Mouse (Mus musculus): ENCODE measurements around the gene Abl1. TPM values are rescaled to one million over a fixed set of nuclear protein-coding genes. Genes with fewer than 3 reads are reported as not detected.

The Abl1 gene
- 27.8 and 28.9 TPM in 2 replicates for polyA plus RNA-seq (2014; fragmentation: Nextera tagmentation; extraction: Ambion mirVana)

DNA sequence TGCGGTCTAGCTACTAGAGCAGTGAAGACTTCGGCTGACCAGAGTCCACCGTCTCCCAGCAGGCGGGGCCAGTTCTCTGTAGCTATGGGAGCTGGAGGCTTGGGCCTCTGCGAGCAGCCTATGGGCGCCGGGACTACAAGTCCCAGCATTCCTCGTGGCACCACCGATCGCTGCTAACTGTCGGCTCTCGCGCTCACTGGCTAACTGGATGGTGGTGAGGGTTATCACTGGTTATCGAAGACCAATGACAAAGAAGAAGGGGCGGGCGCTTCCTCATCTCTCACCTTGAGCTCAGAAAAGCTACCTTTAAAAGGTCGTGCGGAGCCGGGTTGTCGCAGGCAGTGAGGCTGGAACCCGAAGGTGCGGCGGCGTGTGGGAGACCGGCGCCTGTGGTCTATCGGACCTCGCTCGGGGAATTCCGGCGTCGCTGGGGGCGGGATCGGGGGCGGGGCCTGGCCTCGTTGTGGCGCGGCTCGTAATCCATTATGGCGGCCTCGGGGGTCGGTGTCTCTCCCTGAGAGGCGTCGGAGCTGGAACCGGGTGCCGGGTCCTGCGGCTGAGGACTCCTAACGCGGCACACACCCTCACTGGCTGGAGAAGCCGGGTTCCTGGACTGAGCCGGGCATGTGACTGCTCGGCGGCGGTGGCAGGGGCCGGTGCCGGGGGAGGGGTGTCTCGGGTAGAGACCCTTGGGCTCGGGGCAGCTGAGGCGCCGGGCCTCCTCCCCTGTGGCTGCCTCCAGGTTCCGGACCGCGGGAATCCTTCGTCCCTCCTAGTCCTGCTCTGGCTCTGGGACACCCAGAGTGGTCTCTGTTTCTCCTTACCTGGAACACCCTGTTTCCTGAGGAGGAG lies at the start of gene Abl1:
Gene Abl1 (plus strand): TSS at position 303 of the 852 bp plus-strand sequence.
- H3K4me3 ChIP-seq (ENCODE audit: control insufficient read depth in 1 of 2, insufficient read depth in 1 of 2, low read depth in 1 of 2, low read length in 2 of 2): peak within 1 kb of the TSS; percentile 66 to 88
- peak within 1 kb of the TSS; percentile 90 to 95 for H3K27ac ChIP-seq (replicated peaks in 1 of 2; ENCODE audit: control insufficient read depth in 1 of 2, insufficient read depth in 1 of 2, low read depth in 2 of 2, low read length in 2 of 2)
- H3K4me2 ChIP-seq (ENCODE audit: low read length): peak within 1 kb of the TSS; percentile 80
- peak within 1 kb of the TSS; percentile 98 for H3K9ac ChIP-seq (ENCODE audit: low read length)
- ATAC-seq (ENCODE audit: insufficient number of reproducible peaks, insufficient read depth, low FRiP score, low read depth): peak; percentile 98
- H3K27me3 ChIP-seq (ENCODE audit: control insufficient read depth, insufficient read depth, low read length): no peaks in the 10 kb centered on the region
- peaks cover 14% of the 10 kb centered on the region; the same call in 1 of the 2 replicates for H3K36me3 ChIP-seq (ENCODE audit: control insufficient read depth, insufficient read depth, low read length)
- WGBS: under 1% methylated on average over 64 of the region's 64 CpGs
- 0 out of 2 replicates have a peak, but pooled peaks cover 5% of the 10 kb centered on the region for H3K9me3 ChIP-seq (ENCODE audit: control insufficient read depth, low read length)
- peaks cover 4 to 29% of the 10 kb centered on the region in 2 experiments; a peak in 3 of 4 replicates for H3K4me1 ChIP-seq (ENCODE audit: control insufficient read depth in 2 of 2, insufficient read depth in 2 of 2, low read length in 2 of 2)

DNA sequence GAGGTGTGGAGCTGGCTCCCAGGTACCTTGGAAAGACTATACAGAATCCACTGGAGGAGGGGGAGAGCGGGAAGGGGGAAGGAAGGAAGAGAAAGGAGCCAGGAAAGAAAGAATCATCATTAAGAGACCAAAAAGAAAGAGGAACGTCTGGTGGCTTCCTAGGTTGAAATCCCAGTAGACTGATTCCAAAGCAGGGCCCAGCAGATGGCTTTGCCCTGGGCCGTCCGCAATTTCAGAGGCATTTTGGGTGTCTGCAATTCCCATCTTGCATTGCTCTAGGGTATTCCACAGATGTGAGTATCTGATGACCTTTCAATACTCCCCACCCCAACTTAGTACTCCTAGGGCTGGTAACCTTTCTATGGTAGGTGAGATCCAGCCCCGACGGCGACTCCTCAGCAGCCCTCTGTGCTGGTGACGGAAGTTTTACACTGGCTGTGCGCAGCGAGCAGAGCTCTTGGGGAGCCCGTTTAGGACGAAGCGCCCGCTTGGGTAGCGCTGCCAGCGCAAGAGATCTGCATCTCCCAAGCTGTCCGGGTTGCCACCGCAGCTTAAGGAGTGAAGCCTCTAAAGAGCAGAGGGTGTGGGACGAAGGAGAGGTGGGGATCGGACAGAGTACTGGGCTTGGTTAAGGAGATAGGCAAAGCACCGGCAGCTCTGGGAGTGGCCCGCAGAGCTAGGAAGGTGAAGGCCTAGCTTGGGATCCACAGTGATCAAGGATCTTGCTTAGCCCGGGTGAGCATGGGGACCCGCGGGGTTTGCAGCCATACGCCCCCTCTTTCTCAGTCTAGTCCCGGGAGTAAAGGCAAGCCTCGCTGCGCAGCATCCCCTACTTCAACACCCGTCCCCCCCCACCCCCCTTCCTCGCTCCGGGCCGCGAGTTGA lies 49.4 kb upstream of the Abl1 start:
- H3K9ac ChIP-seq (ENCODE audit: low read length): no peak overlapping the region
- WGBS: under 1% methylated on average over 31 of the region's 34 CpGs
- H3K9me3 ChIP-seq (ENCODE audit: control insufficient read depth, low read length): no peaks in the 10 kb centered on the region
- no peaks in the 10 kb centered on the region for H3K36me3 ChIP-seq (ENCODE audit: control insufficient read depth, insufficient read depth, low read length)
- no peak overlapping the region for H3K27ac ChIP-seq (replicated peaks in 1 of 2; ENCODE audit: control insufficient read depth in 1 of 2, insufficient read depth in 1 of 2, low read depth in 2 of 2, low read length in 2 of 2)
- no peak overlapping the region for H3K4me3 ChIP-seq (ENCODE audit: control insufficient read depth in 1 of 2, insufficient read depth in 1 of 2, low read depth in 1 of 2, low read length in 2 of 2)
- ATAC-seq (ENCODE audit: insufficient number of reproducible peaks, insufficient read depth, low FRiP score, low read depth): no peak
- H3K4me1 ChIP-seq (ENCODE audit: control insufficient read depth in 2 of 2, insufficient read depth in 2 of 2, low read length in 2 of 2): peaks cover 0 to 20% of the 10 kb centered on the region in 2 experiments; a peak in 3 of 4 replicates
- peaks cover 100% of the 10 kb centered on the region for H3K27me3 ChIP-seq (ENCODE audit: control insufficient read depth, insufficient read depth, low read length)
- no peak overlapping the region for H3K4me2 ChIP-seq (ENCODE audit: low read length)

DNA sequence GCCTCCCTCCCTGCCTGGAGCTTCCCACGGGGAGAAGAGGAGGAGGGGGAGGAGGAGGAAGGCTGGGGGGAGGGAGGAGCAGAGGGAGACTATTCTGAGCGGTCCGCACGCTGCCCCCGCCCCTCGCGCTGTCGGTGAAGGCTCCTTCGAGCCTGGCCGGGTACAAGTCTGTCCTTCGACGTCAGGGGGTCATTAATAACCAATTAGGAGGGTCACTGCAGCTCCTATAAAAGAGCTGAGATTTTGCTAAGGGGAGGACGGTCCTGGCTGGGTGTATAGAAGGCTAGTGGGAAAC lies 48.8 kb upstream of the Abl1 start:
- no peaks in the 10 kb centered on the region for H3K9me3 ChIP-seq (ENCODE audit: control insufficient read depth, low read length)
- peaks cover 100% of the 10 kb centered on the region for H3K27me3 ChIP-seq (ENCODE audit: control insufficient read depth, insufficient read depth, low read length)
- ATAC-seq (ENCODE audit: insufficient number of reproducible peaks, insufficient read depth, low FRiP score, low read depth): no peak
- WGBS: 0% methylated on average over 12 of the region's 13 CpGs
- no peak overlapping the region for H3K4me3 ChIP-seq (ENCODE audit: control insufficient read depth in 1 of 2, insufficient read depth in 1 of 2, low read depth in 1 of 2, low read length in 2 of 2)
- no peak overlapping the region for H3K4me2 ChIP-seq (ENCODE audit: low read length)
- no peaks in the 10 kb centered on the region for H3K36me3 ChIP-seq (ENCODE audit: control insufficient read depth, insufficient read depth, low read length)
- peaks cover 0 to 20% of the 10 kb centered on the region in 2 experiments; a peak in 3 of 4 replicates for H3K4me1 ChIP-seq (ENCODE audit: control insufficient read depth in 2 of 2, insufficient read depth in 2 of 2, low read length in 2 of 2)
- H3K9ac ChIP-seq (ENCODE audit: low read length): no peak overlapping the region
- H3K27ac ChIP-seq (replicated peaks in 1 of 2; ENCODE audit: control insufficient read depth in 1 of 2, insufficient read depth in 1 of 2, low read depth in 2 of 2, low read length in 2 of 2): no peak overlapping the region

DNA sequence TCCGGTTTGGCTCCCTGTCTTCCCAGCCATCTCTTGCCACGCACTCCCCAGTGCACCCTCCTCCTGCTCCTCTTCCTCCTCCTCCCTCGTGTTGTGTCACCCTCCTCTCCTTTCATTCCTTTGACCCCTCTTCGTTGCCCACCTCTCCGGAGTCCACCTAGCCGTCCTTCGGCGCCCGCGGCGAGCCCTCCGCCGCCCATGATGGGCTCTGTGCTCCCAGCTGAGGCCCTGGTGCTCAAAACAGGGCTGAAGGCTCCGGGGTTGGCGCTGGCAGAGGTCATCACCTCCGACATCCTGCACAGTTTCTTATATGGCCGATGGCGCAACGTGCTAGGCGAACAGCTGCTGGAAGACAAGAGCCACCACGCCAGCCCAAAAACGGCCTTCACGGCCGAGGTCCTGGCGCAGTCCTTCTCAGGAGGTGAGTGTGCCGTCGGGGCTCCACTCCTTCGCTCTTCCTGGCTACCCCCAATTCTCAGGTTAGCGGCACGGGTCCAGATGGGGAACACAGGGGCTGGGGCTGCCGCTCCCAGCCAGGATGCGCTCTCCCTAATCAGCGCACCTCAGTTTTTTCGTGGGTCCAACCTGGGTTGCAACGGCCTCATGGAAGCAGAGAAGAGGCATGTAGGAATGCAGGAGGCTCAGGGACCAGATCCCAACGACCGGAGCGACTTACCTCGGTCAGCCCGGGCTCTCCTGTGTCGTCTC lies 48.1 kb upstream of the Abl1 start, which contains the start of gene Prdm12:
Gene Prdm12 (plus strand): TSS at position 137 of the 708 bp plus-strand sequence.
- no peak within 1 kb of the TSS for H3K9ac ChIP-seq (ENCODE audit: low read length)
- 0 out of 4 replicates have a peak within 1 kb of the TSS, but pooled peaks of 1 of the 2 experiments have one; percentile 4 for H3K4me3 ChIP-seq (ENCODE audit: control insufficient read depth in 1 of 2, insufficient read depth in 1 of 2, low read depth in 1 of 2, low read length in 2 of 2)
- H3K4me1 ChIP-seq (ENCODE audit: control insufficient read depth in 2 of 2, insufficient read depth in 2 of 2, low read length in 2 of 2): peaks cover 0 to 20% of the 10 kb centered on the region in 2 experiments; a peak in 3 of 4 replicates
- no peaks in the 10 kb centered on the region for H3K36me3 ChIP-seq (ENCODE audit: control insufficient read depth, insufficient read depth, low read length)
- H3K27me3 ChIP-seq (ENCODE audit: control insufficient read depth, insufficient read depth, low read length): peaks cover 100% of the 10 kb centered on the region
- H3K27ac ChIP-seq (replicated peaks in 1 of 2; ENCODE audit: control insufficient read depth in 1 of 2, insufficient read depth in 1 of 2, low read depth in 2 of 2, low read length in 2 of 2): no peak within 1 kb of the TSS
- no peak for ATAC-seq (ENCODE audit: insufficient number of reproducible peaks, insufficient read depth, low FRiP score, low read depth)
- H3K4me2 ChIP-seq (ENCODE audit: low read length): no peak within 1 kb of the TSS
- WGBS: 1% methylated on average over 41 of the region's 41 CpGs
- H3K9me3 ChIP-seq (ENCODE audit: control insufficient read depth, low read length): no peaks in the 10 kb centered on the region

DNA sequence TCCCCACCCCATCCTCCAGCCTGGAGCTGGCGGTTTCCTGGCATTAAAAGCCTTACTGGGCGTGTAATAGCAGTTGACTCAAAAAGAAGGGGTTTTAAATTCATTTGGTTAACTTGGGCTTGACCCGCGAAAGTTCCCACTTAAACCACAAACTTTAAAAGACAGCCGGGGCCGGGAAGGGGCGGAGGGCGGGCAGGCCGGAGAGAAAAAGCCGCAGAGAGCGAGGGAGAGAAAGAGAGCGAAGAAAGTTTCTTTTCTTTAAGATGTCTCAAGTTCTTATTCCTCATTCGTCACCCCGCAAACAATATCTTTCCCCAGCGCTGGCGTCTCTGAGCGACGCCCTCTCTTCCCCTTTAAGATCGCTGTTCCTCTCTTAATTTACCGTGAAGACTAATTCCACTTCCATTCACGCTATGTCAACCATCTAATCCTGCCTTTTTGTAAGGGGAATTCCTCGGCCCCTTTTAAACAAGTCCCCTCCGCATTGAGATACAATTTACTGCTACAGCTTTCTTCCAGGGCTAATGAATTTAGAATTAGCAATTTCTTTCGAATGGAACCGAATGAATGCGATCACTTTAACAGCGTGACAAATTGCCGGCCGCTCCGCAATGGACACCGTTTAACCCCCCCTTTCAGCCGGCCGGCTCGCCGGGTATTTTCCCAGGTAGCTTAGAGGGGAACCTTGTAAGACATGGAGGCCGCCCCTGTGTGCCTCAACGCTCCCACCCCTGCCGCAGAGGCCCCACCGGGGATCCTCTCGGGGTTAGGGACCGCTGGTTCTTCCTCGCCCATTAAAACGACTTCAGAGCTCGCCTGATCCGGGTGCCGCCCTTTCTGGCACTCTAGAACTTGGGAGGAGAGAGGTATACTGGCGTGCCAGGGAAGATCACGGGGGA lies 47.3 kb upstream of the Abl1 start:
- Histone ChIP-seq H3K27me3 (ENCODE audit: control insufficient read depth, insufficient read depth, low read length) (peaks cover 100% of the 10 kb centered on the region), H3K4me2 (ENCODE audit: low read length) (no peak overlapping the region), H3K4me3 (ENCODE audit: control insufficient read depth in 1 of 2, insufficient read depth in 1 of 2, low read depth in 1 of 2, low read length in 2 of 2) (0 out of 4 replicates have a peak overlapping the region, but pooled peaks of 1 of the 2 experiments have one; percentile 4), H3K27ac (replicated peaks in 1 of 2; ENCODE audit: control insufficient read depth in 1 of 2, insufficient read depth in 1 of 2, low read depth in 2 of 2, low read length in 2 of 2) (no peak overlapping the region), H3K36me3 (ENCODE audit: control insufficient read depth, insufficient read depth, low read length) (no peaks in the 10 kb centered on the region), H3K9ac (ENCODE audit: low read length) (no peak overlapping the region), H3K9me3 (ENCODE audit: control insufficient read depth, low read length) (no peaks in the 10 kb centered on the region), H3K4me1 (ENCODE audit: control insufficient read depth in 2 of 2, insufficient read depth in 2 of 2, low read length in 2 of 2) (peaks cover 0 to 16% of the 10 kb centered on the region in 2 experiments; a peak in 3 of 4 replicates)
- 2% methylated on average over 48 of the region's 48 CpGs for WGBS
- no peak for ATAC-seq (ENCODE audit: insufficient number of reproducible peaks, insufficient read depth, low FRiP score, low read depth)

DNA sequence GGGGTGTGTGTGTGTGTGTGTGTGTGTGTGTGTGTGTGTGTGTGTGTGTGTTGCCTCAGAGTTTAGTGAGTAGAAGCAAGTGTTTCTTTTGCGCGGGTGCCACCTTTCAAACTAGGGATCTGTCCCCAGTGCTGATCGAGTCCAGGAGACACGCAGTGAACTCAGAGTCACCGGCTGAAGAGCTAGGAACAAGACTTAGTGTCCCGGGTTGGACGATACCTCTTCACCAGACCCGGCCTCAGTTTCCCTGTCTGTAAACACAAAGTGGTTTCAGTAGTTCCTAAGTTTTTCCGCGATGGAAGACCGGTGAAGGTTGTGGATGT lies 46.7 kb upstream of the Abl1 start:
- no peak overlapping the region for H3K9ac ChIP-seq (ENCODE audit: low read length)
- no peak overlapping the region for H3K4me2 ChIP-seq (ENCODE audit: low read length)
- ATAC-seq (ENCODE audit: insufficient number of reproducible peaks, insufficient read depth, low FRiP score, low read depth): no peak
- H3K27me3 ChIP-seq (ENCODE audit: control insufficient read depth, insufficient read depth, low read length): peaks cover 100% of the 10 kb centered on the region
- H3K36me3 ChIP-seq (ENCODE audit: control insufficient read depth, insufficient read depth, low read length): no peaks in the 10 kb centered on the region
- WGBS: 2% methylated on average over 11 of the region's 11 CpGs
- H3K27ac ChIP-seq (replicated peaks in 1 of 2; ENCODE audit: control insufficient read depth in 1 of 2, insufficient read depth in 1 of 2, low read depth in 2 of 2, low read length in 2 of 2): no peak overlapping the region
- H3K9me3 ChIP-seq (ENCODE audit: control insufficient read depth, low read length): no peaks in the 10 kb centered on the region
- H3K4me1 ChIP-seq (ENCODE audit: control insufficient read depth in 2 of 2, insufficient read depth in 2 of 2, low read length in 2 of 2): peaks cover 0 to 10% of the 10 kb centered on the region in 2 experiments; a peak in 3 of 4 replicates
- H3K4me3 ChIP-seq (ENCODE audit: control insufficient read depth in 1 of 2, insufficient read depth in 1 of 2, low read depth in 1 of 2, low read length in 2 of 2): no peak overlapping the region

Measured in heart, embryonic 14.5 days (tissue).